Mouse (Mus musculus) liver, embryonic 14.5 days (tissue): ENCODE data around the gene Slc26a1. TPM values are rescaled to one million over a fixed set of nuclear protein-coding genes. Genes with fewer than 3 reads are reported as not detected.
A peak's percentile ranks its signal among the peaks of the same experiment; 100 is the strongest.

Experiments used
- ATAC-seq: fragments of 200-750 bp; cut with Nextera tagmentation; 2 replicates; pipeline ENCODE4 v1.8.0; 2017; ENCODE audit warnings: moderate number of reproducible peaks, mild to moderate bottlenecking, moderate library complexity; ENCODE audit not compliant: insufficient read depth
- DNase-seq, 3 experiments: peaks; one replicate each; pipeline ENCODE4 v3.0.0-alpha.2; 2012 to 2013; ENCODE audit warnings: low read depth in 3 of 3, low spot score in 3 of 3
- H3K27ac ChIP-seq: fragments of 300-500 bp; sonication (generic); 2 replicates; pipeline ENCODE4 v1.5.1; 2014; ENCODE audit warnings: moderate library complexity, mild to moderate bottlenecking, control low read depth, inconsistent platforms
- H3K27me3 ChIP-seq: fragments of 300-500 bp; sonication (generic); 2 replicates; pipeline ENCODE4 v1.6.1; 2014; ENCODE audit warnings: mild to moderate bottlenecking, low read length, moderate library complexity; ENCODE audit not compliant: control insufficient read depth, insufficient read depth
- H3K36me3 ChIP-seq: fragments of 300-500 bp; sonication (generic); replicated peaks from 2 replicates; pipeline ENCODE4 v1.6.1; 2014; ENCODE audit warnings: low read depth; ENCODE audit not compliant: control insufficient read depth, insufficient read depth
- H3K4me1 ChIP-seq, 2 experiments: fragments of 200-500 bp in 1 of 2; fragments of 300-500 bp in 1 of 2; sonication (generic) in 1 of 2; replicated peaks; 2 replicates each; pipeline ENCODE4 v1.6.1; 2012 to 2014; ENCODE audit warnings: antibody characterized with exemption in 1 of 2, inconsistent platforms in 1 of 2, low read length in 1 of 2; ENCODE audit not compliant: control insufficient read depth in 2 of 2, insufficient read depth in 2 of 2
- H3K4me2 ChIP-seq: fragments of 300-500 bp; sonication (generic); 2 replicates; pipeline ENCODE4 v1.6.1; 2014; ENCODE audit warnings: low read depth, mild to moderate bottlenecking, control low read depth, moderate library complexity
- H3K4me3 ChIP-seq, 2 experiments: fragments of 200-500 bp in 1 of 2; fragments of 300-500 bp in 1 of 2; sonication (generic) in 1 of 2; 2 replicates each; pipeline ENCODE4 v1.5.1; 2012 to 2014; ENCODE audit warnings: low read depth in 2 of 2, low read length in 2 of 2, mild to moderate bottlenecking in 2 of 2, control low read depth in 1 of 2, inconsistent platforms in 1 of 2, moderate library complexity in 1 of 2; ENCODE audit not compliant: insufficient read depth in 1 of 2
- H3K9ac ChIP-seq: fragments of 300-500 bp; sonication (generic); replicated peaks from 2 replicates; pipeline ENCODE4 v1.6.1; 2014; ENCODE audit warnings: mild to moderate bottlenecking, control low read depth, moderate library complexity
- H3K9me3 ChIP-seq: fragments of 300-500 bp; sonication (generic); 2 replicates; pipeline ENCODE4 v1.6.1; 2016; ENCODE audit warnings: low read length, mixed read lengths; ENCODE audit not compliant: control insufficient read depth
- CTCF ChIP-seq: IDR thresholded peaks from 2 replicates; pipeline ENCODE4 v1.5.1; 2016; ENCODE audit warnings: antibody characterized with exemption, low read depth, control low read depth
- EP300 ChIP-seq: IDR thresholded peaks from 2 replicates; pipeline ENCODE4 v1.6.1; 2016; ENCODE audit warnings: antibody characterized with exemption, low read depth
- WGBS: fragments of 180-500 bp; shearing (Covaris S2); extraction: QIAGEN DNeasy Blood & Tissue Kit; methylation state at CpG from one replicate; pipeline ENCODE4 v1.1.7; 2014; ENCODE audit not compliant: insufficient replicate concordance; 5-methylcytosine and 5-hydroxymethylcytosine counted together
- polyA plus RNA-seq, 2 experiments: library from polyadenylated mRNA; depleted of rRNA in 1 of 2; stranded (reverse) in 1 of 2; unstranded in 1 of 2; fragments of >200 nt; fragmentation: Nextera tagmentation in 1 of 2; extraction: Ambion mirVana in 1 of 2; gene quantifications; 2 replicates each; pipeline versions ENCODE4 v1.2.1 to v1.2.3; 2012 to 2014

The Slc26a1 gene
- polyA plus RNA-seq, 2 experiments: 12.6 to 15.3 TPM

DNA sequence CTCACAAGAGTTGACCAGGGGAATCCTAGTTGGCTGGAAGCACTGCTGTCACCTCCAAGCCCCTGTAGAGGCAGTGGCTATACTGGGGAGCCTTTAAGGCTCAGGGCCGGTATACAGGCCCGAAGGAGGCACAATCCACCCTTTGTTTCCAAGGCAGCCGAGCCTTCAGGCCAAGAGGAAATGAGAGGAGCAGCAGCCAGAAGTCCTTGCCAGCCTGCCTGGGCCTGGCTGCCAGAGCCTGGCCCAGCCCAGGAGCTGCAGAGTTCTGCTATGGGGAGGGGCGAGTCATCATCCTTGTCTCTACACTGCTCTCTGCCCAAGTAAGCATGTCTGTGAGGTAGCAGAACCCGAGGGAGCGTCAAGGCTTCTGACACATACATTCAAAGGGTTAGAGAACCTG, 38.8 kb upstream of the Slc26a1 start:
- Histone ChIP-seq H3K27me3 (no peaks in the 10 kb centered on the region), H3K36me3 (no peaks in the 10 kb centered on the region), H3K4me2 (no peak overlapping the region), H3K4me3 (no peak overlapping the region), H3K4me1 (peaks cover 3% of the 10 kb centered on the region in 2 experiments), H3K27ac (no peak overlapping the region), H3K9ac (no peak overlapping the region), H3K9me3 (no peaks in the 10 kb centered on the region)
- TF ChIP-seq EP300 (no peak), CTCF (no peak)
- ATAC-seq (no peak), DNase-seq (no peak)
- 53% methylated on average over 6 of the region's 6 CpGs for WGBS

DNA sequence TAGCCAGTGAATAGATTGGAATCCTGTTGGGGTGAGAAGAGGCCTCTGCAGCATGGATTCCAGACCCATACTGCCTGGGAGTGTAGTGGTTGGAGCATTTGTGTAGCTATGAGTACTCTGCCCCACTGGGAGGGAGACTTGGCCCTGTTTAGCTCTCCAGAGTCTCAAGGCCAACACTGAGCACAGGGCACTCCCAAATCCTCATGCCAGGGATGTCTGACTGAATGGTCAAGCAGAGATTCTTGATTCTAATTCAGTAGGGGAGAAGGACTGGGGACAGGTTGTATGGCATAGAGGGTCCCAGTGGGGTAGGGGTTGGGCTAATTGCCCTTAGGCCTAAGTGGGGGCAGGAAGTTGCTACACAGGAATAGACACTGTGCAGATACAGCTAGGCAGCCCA, 38.3 kb upstream of the Slc26a1 start:
- Histone ChIP-seq H3K27ac (no peak overlapping the region), H3K36me3 (no peaks in the 10 kb centered on the region), H3K4me1 (peaks cover 7 to 8% of the 10 kb centered on the region in 2 experiments), H3K4me3 (no peak overlapping the region), H3K9me3 (no peaks in the 10 kb centered on the region), H3K9ac (no peak overlapping the region), H3K27me3 (no peaks in the 10 kb centered on the region), H3K4me2 (no peak overlapping the region)
- DNase-seq: no peak
- TF ChIP-seq CTCF: no peak
- TF ChIP-seq EP300: no peak
- ATAC-seq: no peak

DNA sequence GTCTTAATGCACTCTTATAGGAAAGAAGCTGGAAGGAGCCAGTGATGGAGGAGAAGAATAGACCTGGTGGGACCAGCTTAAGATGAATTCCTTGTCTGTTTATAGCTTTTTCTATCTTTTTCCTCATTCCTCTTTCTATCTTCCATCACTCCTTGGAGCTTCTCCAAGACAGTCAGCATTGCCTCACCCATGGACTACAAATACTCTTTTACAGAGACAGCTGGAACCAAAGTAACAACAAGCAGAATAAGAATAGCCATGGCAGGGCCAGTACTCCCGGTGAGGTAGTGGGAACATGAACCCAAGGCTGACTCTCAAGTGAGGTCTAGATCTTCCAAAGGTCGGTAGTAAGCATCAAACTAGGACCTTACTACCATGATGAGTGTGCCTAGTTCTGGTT, 37.7 kb upstream of the Slc26a1 start:
- WGBS: 62% methylated on average over 2 of the region's 2 CpGs
- H3K36me3 ChIP-seq: no peaks in the 10 kb centered on the region
- DNase-seq (no peak), ATAC-seq (no peak)
- no peak overlapping the region for H3K9ac ChIP-seq
- H3K4me3 ChIP-seq: no peak overlapping the region
- H3K27me3 ChIP-seq: no peaks in the 10 kb centered on the region
- H3K4me1 ChIP-seq: peaks cover 13 to 14% of the 10 kb centered on the region in 2 experiments
- H3K27ac ChIP-seq: no peak overlapping the region
- H3K9me3 ChIP-seq: no peaks in the 10 kb centered on the region
- H3K4me2 ChIP-seq: no peak overlapping the region
- no peak for TF ChIP-seq CTCF
- no peak for TF ChIP-seq EP300

- Histone ChIP-seq H3K9me3 (no peaks in the 10 kb centered on the region), H3K9ac (no peak overlapping the region), H3K36me3 (no peaks in the 10 kb centered on the region), H3K27me3 (no peaks in the 10 kb centered on the region), H3K4me3 (no peak overlapping the region), H3K4me1 (peaks cover 24 to 25% of the 10 kb centered on the region in 2 experiments), H3K27ac (no peak overlapping the region), H3K4me2 (no peak overlapping the region)
- 72% methylated on average over 6 of the region's 6 CpGs for WGBS
- TF ChIP-seq EP300 (no peak), CTCF (no peak)
- DNase-seq (no peak), ATAC-seq (no peak)
Observed at GRCm38 (mm10) chr5:108711968-108712367, 36.6 kb upstream of the Slc26a1 start.

DNA sequence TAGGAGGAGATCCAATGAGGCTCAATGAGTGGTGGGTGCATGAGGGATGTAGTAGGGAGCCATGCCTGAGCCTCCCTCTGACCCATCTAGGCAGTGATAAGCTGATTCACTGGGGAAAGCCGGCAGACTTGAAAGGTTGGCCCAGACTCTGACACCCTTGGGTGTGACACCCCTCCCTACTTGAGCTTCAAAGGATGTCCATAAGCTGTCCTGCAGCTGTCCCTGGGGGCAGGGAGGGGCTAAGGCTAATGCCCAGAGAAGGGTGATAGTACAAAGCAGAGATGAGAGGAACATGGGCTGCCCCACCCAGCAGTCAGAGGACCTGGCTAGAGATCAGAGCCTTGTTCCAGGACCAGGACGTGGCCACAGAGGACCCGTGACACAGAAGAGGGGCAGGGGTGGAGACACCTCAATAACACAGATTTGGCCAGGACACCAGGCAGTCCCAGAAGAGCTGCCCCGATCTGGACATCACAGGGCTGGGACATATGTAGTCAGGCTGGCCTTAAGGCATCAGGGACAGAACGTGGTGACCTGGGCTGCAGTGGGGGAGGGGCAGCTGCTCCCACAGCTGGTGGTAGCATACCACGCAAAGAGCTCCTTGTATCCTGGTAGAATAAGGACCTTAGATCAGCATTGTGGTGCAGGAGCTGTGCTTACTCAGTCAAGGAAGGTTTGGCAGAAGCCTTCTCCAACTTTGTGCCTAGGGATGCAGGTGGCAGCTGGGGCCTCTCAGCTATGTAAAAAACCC, 33.8 kb upstream of the Slc26a1 start:
- H3K9ac ChIP-seq: no peak overlapping the region
- TF ChIP-seq EP300 (no peak), CTCF (no peak)
- no peaks in the 10 kb centered on the region for H3K9me3 ChIP-seq
- no peaks in the 10 kb centered on the region for H3K27me3 ChIP-seq
- H3K4me2 ChIP-seq: no peak overlapping the region
- DNase-seq (no peak), ATAC-seq (peak; percentile 39)
- 47% methylated on average over 6 of the region's 6 CpGs for WGBS
- peaks cover 8% of the 10 kb centered on the region for H3K36me3 ChIP-seq
- H3K4me3 ChIP-seq: no peak overlapping the region
- H3K4me1 ChIP-seq: peaks cover 25 to 27% of the 10 kb centered on the region in 2 experiments
- no peak overlapping the region; the same call in 1 of the 2 replicates for H3K27ac ChIP-seq
